Mouse (Mus musculus): ENCODE results near the gene Tead1.

Tead1 gene

DNA sequence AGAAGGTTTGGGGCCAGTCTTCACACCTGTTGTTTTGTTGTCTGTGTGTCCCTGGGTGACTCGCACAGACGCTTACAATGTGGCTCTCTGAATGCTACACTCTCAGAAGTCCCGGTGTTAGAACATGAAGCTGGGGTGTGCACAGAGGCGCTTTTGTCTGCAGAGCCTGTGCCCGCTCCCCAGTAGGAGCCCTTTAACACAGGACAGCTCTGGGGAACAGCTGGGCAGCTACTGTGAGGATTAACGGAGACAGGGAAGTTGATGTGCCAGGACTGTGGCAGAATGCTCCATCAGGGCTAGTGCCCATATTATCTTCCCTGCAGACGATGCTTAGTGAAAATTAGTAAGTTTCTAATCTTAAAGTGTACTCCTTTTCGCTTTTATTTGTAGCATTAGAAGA is 102.9 kb downstream of the Tead1 start:
- DNase-seq = no peak

DNA sequence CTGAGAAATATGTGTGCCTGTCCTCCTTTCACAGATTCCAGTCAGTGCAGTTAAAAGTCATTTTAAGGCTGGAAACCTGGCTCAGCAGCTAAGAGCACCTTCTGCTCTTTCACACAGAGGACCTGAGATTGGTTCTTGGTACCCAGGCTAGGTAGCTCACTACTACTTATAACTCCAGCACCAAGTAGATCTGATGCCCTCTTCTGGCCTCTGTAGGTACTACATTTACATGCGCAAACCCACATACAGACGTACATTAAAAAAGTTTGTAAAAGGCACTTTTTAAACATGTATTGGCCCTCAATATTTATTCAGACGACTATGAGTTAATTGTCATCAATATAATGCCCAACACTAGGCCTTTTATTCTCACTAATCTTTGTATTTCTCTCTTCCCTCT is 105.2 kb downstream of the Tead1 start:
- no peak for DNase-seq

DNA sequence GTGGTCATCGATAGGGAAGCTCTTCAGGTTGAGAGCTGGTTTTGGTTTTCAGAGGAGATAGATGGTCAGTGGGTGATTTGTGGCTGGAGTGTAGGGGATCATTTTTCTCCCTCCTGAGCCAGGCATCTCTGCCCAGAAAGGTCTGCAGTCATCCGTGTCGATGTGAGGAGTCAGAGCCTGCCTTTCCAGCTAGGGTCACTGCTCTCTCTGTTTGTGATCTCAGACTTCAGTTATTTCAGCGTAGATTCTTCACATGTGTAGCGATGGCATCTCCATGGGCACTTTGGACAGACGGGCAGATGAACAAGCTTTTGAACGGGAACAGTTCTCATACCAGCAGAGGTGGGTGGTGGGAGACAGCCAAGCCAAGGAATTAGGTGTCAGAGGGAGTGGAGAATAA is 106.2 kb downstream of the Tead1 start:
- no peak for DNase-seq

DNA sequence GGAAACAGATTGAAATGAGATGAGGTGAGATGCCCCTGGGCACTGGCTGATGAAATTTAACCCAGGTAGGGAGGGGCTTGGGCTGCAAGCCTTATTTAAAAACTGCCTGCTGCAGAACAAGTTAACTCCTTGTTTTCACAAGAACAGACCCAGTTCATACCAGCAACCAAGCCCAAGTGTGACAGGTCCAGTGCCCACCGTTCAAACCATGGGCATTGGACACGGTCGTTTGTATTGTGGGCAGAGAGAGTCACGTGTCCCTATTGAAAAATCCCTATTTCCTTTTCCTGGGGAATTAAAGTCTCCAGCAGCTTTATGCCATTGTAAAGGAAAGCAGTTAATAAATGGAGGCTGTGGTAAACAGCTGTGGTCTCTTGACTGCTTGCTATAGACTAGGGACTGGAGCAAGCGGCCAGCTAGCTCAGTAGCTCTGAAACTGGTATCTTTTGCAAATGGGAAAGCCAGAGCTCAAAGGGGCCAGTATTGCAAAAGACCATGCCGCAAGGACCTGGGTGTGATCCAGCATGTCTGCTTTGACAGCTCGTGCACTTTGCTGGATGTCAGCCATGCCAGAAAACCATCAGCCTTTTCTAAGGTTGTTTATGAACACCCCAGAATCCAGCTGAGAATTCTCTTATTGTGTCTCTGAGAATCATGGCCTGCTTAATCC is 107.6 kb downstream of the Tead1 start:
- DNase-seq = no peak

DNA sequence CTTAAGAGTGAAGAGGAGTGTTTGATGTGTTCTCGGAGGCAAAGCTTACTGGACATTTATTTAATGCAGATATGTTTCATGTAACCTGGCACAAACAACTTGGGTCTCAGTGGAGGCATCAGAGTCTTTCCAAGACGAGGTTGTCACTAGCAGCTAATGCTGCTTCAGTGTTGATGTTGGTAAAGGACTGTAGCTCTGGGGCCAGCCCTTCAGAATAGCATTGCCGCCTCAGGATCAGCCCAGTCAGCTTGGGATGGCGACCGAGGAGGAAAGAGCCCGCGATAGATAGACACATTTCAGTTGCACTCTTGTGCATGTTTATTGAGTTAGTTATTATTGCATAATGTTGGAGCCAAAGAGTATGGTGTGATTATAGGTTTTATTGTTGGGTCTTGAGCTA is 108.2 kb downstream of the Tead1 start:
- no peak for DNase-seq

DNA sequence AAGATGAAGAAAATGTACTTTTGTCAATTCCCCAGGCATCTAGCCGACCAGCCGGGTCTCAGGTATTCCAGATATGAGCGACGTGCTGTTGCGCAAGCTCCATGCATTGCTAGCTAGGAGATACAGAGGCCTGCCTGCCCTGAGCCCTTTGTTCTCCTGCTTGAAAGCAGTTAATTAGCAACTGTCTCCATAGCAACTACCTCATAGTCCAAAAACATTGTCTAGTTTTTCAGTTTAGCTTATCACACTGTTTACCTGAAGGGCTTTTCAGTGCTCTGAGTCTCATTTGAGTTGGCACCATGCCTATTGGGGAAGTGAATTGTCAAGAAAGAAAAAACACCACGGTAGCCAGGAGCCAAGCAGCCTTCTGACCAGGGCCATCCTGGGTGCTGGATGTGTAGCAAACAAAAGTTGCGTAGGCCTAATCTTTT is 109.2 kb downstream of the Tead1 start:
- DNase-seq = no peak

DNA sequence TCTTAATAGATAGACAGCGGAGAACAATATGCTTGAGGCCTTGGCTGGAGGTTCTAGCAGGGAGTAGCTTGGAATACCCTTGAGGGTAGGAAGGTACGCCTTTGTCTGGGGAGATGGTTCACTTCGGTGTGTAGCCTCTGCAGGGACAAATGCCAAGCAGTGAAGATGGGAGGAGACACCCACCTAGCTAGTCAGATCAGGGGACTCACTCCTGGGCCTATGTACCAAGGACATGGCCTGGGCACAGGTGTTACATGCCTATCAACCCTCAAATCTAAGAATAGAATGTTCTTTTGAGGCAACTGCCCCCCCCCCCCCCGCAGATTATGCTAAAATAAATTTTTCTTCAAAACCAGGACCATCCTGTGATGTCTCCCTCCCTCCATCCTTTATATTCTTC is 110.6 kb downstream of the Tead1 start:
- DNase-seq = no peak

DNA sequence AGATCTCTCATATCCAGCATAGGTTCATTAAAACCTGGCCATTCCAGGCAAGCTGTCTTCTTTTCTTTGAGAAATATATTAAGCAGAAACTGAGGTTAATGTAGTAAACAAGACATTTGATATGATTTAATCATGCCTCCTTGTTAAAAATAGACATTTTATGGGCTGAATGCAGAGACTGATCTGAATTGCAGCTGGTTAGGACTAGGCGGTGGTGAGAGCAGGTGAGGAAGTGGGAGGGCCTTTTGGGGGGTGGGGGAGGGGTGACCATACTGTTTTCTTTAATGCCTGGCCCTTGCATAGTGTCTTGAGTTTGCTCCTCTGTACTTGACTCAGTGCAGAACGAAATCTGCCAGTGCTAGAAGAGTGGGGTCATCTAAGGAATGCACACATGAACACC is 111.2 kb downstream of the Tead1 start:
- DNase-seq = no peak

DNA sequence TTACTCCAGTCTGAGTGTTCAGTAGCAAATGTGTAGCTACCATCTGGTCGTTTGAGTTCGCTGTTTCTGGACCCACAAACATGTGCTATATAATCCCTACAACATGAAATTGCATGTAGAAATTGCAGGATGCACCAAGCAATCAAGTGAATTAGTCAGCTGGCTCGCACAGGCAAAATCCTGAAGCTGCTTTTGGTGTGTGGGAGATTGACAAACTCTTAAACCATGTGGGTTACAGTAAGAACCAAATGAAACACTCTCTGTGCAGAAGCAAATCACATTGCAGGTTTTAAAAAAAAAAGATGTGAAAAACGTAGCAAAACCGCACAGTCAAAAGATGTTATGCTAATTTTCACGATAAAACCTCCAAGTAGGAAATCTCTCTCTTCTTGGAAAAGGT is 113.6 kb downstream of the Tead1 start:
- DNase-seq = no peak

DNA sequence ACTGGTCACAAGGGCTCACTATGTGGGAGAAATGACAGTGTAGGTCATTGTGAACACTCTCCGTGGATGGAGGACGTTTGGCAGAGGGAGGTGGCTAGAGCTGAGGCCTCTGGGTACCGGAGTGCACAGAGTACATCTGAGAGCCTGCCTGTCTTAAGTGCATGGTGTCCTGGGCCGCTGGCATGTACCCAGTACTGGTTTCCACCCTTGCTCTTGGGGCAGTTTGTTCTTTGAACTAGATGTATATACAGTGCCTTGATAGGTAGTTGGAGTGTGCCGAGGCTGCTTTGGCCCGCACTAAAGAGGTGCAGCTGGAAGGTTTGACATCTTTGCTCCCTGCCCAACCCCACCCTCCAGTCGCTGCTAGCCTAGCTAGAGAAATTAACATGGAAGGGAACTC is 114.8 kb downstream of the Tead1 start:
- no peak for DNase-seq

DNA sequence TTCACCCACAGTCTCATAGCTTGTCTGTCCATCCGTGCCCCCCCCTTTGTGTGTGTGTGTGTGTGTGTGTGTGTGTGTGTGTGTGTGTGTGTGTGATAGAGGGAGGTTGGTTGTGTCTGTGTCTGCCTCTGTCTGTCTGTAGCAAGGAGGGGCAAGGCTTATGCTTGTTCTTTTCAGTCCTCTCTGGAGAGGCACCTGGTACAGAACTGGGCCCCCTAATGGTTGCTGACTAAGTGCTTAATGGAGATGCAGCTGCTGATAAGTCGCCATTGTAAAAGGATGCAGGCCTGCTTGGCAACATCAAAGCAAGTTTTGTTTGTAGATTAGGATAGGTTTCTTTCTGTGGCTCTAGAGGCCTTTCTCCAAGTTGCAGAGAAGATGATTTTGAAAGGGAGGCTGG is 115.4 kb downstream of the Tead1 start:
- no peak for DNase-seq

DNA sequence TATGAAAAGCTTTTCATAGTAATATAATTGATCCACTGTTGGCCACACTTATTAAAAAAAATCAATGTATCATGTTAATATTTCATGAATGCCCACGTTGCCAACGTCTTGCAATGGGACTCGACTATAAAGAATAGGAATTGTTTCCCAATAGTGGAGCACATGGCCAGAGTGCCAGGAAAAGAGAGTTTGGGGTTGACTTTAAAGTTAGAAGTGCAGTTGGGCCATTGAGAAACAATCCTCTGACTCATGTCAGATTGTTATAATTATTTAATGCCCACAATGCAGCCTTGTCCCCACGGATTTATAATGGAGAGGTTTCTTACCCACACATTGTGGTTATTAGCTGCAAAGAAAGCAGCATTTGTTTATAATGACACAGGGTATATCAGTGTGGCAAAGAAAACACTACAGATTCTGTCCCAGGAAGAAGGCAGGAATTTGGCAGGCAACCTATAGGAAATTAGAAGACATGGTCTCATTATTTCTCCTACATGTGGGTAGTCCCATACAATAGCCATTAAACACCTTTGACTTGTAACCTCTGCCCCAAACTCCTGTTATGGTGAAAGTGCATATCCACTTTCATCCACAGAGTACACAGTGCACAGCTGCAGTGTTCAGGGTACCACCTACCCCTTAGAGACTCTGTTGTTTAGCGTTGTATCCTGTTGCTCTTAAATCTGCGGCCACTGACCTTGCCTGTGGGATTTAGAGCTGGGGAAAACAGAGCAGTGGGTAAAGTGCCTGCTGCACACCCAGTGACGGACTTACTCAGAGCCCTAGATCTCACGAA is 118.6 kb downstream of the Tead1 start:
- DNase-seq = no peak

DNA sequence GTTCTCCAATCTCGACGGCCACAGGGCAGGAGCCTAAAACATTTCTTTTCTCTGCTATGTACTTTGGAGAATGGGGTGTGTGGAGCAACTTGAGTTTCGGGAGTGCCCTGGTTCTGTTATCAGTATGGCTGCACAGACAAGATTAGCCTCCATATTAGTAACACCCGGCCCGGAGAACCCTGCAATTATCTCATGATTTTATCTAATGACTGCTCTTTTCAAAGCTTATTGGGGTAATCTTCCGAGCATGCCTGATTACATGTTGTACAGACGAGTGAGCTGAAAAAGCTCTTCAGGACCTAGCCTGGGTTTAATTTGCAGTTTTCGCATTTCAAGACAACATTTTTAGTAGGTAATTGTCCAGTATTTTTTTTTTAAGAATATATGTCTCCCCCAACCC is 122.6 kb downstream of the Tead1 start:
- no peak for DNase-seq

DNA sequence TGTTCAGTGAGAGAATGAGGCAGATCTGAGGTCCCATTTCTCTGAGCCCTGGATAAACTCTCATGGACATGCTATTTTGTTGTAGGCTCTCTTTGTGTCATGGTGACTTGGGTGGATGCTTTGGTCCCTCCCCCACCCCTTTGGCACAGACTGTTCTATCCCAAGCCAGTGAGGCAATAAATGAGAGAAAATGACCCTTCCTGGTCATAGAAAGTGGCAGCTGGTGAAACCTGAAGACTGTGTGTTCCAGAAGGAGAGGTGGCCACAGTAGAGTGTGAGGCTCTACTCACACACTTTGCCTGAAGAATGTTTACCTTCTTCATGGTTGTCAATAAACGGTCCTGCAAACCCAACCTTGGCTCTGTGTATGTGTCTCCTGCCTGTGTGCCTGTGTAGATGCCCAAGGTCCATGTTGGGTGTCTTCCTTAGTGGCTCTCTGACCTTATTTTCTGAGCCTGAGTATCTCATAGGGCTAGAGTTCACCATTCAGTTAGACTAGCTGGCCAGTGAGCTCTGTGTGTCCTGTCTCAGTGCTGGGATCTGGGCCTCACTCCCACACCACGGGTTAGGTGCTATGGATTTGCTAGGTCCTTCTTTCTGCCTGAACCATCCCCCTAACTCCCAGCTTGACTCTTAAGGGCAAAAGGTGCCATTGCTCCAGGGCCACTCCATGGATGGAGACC is 127.7 kb downstream of the Tead1 start:
- no peak for DNase-seq

DNA sequence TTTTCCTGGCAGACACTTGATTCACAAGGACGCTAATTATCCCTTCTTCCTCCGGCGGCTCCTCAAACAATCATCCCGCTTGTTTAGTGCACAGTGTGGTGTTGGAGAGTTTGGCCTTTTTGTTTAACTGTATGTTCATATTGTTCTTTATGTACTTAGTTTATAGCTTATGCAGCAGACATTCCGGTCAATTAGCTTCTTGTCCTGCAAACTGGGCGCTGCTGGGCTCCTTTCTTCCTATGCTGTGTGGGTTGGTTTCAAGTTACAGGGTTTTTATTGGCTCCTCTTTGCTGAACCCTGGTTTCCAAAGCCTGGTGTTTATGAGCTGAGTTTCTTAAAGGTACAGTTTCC is 128.3 kb downstream of the Tead1 start:
- no peak for DNase-seq

DNA sequence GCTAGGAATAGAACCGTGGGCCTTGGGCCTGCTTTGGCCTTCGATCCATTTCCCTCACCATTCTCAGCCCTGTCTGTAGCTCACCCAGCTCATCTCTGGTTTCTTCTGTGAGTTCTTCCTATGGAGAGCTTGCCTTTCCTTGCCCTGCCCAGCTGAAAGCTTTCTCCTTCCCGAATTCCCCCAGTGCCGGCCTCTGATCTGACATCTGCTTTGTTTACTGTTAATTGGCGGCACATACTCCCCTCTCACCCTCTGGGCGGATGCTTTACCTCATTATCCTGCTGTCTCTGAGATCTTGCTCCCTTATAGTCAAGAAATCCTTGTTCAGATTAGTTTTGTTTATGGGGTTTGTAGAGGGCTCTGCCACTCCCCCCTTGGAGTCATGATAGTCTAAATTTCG is 131.6 kb downstream of the Tead1 start:
- DNase-seq = no peak

DNA sequence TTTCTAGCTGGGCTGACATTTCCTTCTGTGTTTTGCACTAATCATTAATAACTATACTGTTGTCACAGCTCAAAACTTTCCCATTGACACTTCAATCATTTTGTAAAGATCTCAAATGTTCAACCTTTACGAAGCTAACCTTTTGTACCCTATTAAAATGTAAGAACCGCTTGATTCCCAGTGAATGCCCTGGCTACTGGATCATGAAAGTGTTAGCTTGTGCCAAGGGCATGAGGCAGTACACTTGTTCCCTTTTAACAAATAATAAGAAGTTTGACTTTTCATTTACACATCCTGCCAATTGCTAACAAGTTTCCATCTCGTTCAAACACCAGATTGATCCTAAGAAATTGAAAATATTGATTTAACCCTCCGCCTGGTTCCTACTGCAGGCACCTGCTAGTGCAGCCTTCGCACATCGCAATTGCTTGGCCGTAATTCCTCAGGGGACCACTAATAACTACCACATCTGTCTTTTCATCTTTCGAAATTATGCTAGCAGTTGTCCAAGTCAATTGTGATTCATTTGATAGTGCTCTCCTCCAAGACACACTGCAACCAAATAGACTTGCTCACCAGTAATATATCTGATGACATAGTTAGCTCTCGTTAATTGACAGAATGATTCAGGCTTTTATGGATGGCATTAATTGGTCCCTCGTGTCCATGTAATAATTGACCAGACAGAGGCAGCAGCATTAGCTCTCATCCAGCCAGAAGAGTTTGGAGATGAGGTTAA is 133.1 kb downstream of the Tead1 start:
- no peak for DNase-seq

DNA sequence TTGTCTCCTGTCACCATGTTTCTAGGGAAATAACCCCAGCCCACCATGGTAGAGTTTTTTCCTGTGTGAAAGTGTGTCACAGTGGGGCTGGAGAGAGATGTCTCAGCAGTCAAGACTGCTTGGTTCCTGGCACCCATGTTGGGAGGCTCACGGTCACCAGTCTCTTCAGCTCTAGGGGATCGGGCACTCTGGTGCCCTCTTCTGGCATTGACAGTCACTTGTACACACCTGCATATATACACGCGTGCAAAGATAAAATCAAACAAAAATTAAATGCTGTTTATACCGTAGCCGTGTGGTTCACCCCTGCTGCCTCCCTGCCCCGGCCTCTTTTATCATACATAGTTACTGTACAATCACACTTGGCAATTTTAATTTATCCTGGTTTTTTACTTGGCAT is 134.0 kb downstream of the Tead1 start:
- no peak for DNase-seq

DNA sequence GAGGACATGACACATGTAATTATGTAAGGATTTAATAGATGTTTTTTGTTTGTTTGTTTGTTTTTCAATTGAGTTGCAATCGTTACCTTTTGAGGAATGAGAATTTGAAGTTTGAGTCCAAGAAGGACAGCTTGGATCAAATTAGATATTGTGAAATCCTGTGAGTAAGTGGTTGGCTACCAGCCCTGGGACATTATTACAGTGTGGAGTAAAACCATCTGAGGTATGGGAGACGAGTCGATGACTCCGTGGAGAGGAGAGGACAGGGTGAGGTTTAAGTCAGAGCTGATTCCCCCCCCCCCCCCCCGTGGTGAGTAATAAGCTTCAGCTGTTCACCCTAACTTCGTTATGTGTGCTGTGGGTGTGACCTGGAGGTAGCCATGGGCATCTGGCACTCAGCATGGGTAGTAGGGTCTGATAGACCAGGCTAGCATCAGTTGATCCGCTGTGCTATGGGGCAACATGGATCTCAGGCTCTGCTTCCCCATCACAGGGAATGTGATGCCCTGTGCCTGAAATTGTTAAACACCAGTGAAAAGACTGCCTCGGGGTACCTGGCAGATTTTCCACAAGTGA is 134.7 kb downstream of the Tead1 start:
- no peak for DNase-seq

DNA sequence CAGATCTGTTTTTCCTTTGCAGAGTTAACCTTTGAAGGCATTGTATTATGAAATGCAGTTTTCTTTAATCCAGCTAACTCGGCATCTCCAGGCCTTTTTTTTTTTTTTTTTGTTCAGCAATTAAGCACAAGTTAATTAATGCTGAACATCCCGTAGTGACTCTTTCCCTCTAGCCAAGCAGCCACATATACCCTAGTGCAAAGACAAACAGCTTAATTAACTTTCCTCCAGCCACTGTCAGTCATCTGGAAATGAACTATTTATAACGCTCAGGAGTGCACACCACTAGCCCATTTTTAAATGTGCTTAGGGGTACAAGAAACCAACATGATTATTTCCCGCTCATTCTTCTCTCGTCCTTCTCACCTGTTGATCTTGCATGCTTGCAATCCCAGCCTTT is 136.9 kb downstream of the Tead1 start:
- DNase-seq = no peak

DNA sequence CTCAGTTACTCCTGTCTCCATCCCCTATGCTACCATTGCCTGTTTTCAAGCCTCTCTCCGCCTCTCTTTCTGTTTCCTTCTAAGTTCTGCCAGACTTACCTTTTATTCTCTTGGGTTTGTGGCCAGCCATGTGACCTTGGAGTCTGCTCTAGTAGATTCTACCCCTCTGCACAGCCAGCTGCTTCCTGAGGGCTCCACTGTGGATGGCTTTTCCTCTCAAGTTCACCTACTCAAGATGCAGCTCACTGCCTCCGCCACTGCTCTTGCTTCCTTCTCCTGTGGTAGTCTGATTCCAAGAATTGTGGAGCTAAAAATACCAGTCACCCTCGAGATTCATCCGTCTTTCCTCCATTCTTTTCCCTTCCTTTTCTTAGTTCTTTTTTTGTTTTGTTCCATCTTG is 140.7 kb downstream of the Tead1 start:
- DNase-seq = no peak

DNA sequence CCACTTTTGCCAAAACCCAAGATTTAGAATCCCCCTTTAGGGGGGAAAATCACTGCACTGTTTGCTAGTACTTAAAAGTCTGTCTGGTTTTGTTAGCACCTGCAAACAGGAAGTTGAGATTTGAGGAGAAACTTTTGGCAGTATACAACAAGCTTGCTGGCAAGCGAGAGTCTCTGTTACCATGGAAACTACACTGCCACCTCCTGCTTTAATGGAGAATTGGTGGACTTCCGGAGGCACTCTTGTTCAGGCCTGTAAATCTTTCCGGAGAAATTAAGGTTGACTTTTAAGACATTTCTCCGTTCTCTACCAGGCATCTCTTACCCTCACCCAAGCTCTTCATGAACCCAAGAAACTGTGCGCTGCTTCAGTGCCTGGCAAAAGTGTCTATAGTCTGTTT is 143.8 kb downstream of the Tead1 start:
- no peak for DNase-seq

DNA sequence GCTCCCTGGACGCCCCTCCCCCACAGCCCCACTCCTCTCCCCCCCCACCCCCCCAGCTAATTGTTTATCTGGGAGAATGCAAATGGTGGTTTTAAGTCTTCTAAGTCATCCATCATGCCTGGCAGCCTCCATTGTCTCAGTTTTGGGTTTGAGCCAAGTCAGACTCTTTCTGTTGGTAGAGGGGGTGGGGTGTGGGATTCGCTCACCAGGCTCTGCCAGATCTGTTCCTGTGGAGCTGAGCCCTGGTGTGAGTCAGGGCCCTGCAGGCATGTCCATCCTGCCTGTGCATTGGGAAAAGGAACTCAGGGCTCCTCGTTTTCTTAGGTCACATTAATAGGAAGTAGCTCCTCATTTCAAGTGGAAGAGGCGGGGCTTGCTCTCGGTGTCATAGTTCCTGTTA is 144.5 kb downstream of the Tead1 start:
- DNase-seq = no peak
